Mouse (Mus musculus) MEL (cell line): ENCODE results near the gene Mycn. TPM values are rescaled to one million over a fixed set of nuclear protein-coding genes. Genes with fewer than 3 reads are reported as not detected.

Source experiments
- DNase-seq: peaks from one replicate; pipeline ENCODE4 v3.0.0; 2011; ENCODE audit warnings: low read depth, low spot score
- H3K27ac ChIP-seq: 2 replicates; pipeline ENCODE4 v1.5.1; 2012; ENCODE audit warnings: low read depth, mild to moderate bottlenecking, control low read depth, low read length, moderate library complexity; ENCODE audit not compliant: control insufficient read depth
- H3K27me3 ChIP-seq, 2 experiments: fragments of 150-350 bp in 1 of 2; sonication (generic) in 1 of 2; 2 replicates each; pipeline ENCODE4 v1.6.1; 2012; ENCODE audit warnings: low read length in 2 of 2, mild to moderate bottlenecking in 2 of 2, improper control_type of control experiment in 1 of 2, moderate library complexity in 1 of 2; ENCODE audit not compliant: insufficient read depth in 2 of 2, control insufficient read depth in 1 of 2
- H3K36me3 ChIP-seq, 2 experiments: 2 replicates each; pipeline ENCODE4 v1.6.1; 2012 to 2014; ENCODE audit warnings: low read length in 2 of 2, improper control_type of control experiment in 1 of 2, inconsistent platforms in 1 of 2, mild to moderate bottlenecking in 1 of 2; ENCODE audit not compliant: insufficient read depth in 2 of 2, control insufficient read depth in 1 of 2
- H3K4me1 ChIP-seq, 2 experiments: fragments of 150-350 bp in 1 of 2; sonication (generic) in 1 of 2; 2 replicates each; pipeline ENCODE4 v1.6.1; 2012; ENCODE audit warnings: low read length in 2 of 2, improper control_type of control experiment in 1 of 2, mild to moderate bottlenecking in 1 of 2; ENCODE audit not compliant: insufficient read depth in 2 of 2, control insufficient read depth in 1 of 2
- H3K4me3 ChIP-seq, 2 experiments: fragments of 150-350 bp in 1 of 2; sonication (generic) in 1 of 2; 2 replicates each; pipeline ENCODE4 v1.5.1; 2012; ENCODE audit warnings: low read depth in 2 of 2, low read length in 2 of 2, mild to moderate bottlenecking in 2 of 2, moderate library complexity in 2 of 2, control low read depth in 1 of 2, improper control_type of control experiment in 1 of 2; ENCODE audit not compliant: control insufficient read depth in 1 of 2, insufficient read depth in 1 of 2
- H3K79me2 ChIP-seq: 2 replicates; pipeline ENCODE4 v1.6.1; 2012; ENCODE audit warnings: mild to moderate bottlenecking, low read length, moderate library complexity; ENCODE audit not compliant: control insufficient read depth, poor library complexity, insufficient read depth
- H3K9ac ChIP-seq: 2 replicates; pipeline ENCODE4 v1.6.1; 2012; ENCODE audit warnings: low read depth, mild to moderate bottlenecking, control low read depth, low read length, moderate library complexity; ENCODE audit not compliant: control insufficient read depth, poor library complexity, severe bottlenecking
- H3K9me3 ChIP-seq: fragments of 150-350 bp; sonication (generic); replicated peaks from 2 replicates; pipeline ENCODE4 v1.6.1; 2012; ENCODE audit warnings: mild to moderate bottlenecking, low read length, improper control_type of control experiment, moderate library complexity; ENCODE audit not compliant: insufficient read depth
- BHLHE40 ChIP-seq: IDR thresholded peaks from 2 replicates; pipeline ENCODE4 v1.6.1; 2012; ENCODE audit warnings: low read depth, mild to moderate bottlenecking, inconsistent platforms, low read length, improper control_type of control experiment, borderline replicate concordance
- ELF1 ChIP-seq: IDR thresholded peaks from 2 replicates; pipeline ENCODE4 v1.6.1; 2014; ENCODE audit warnings: low read depth, mild to moderate bottlenecking, inconsistent platforms, low read length, improper control_type of control experiment, moderate library complexity
- GATA1 ChIP-seq: IDR thresholded peaks from 2 replicates; pipeline ENCODE4 v1.6.1; 2011; ENCODE audit warnings: low read depth, low read length, improper control_type of control experiment
- MAX ChIP-seq: IDR thresholded peaks from 2 replicates; pipeline ENCODE4 v1.6.1; 2011; ENCODE audit warnings: low read length, improper control_type of control experiment
- MAZ ChIP-seq: IDR thresholded peaks from 2 replicates; pipeline ENCODE4 v1.6.1; 2012; ENCODE audit warnings: low read depth, mild to moderate bottlenecking, inconsistent platforms, low read length, improper control_type of control experiment
- MEF2A ChIP-seq: IDR thresholded peaks from 2 replicates; pipeline ENCODE4 v1.6.1; 2014; ENCODE audit warnings: low read depth, mild to moderate bottlenecking, inconsistent platforms, low read length, improper control_type of control experiment; ENCODE audit not compliant: poor library complexity, insufficient replicate concordance, severe bottlenecking; ENCODE audit errors: extremely low read depth
- MYB ChIP-seq: IDR thresholded peaks from 2 replicates; pipeline ENCODE4 v1.6.1; 2011; ENCODE audit warnings: mild to moderate bottlenecking, low read depth, low read length, improper control_type of control experiment
- POLR2AphosphoS2 ChIP-seq: IDR thresholded peaks from 2 replicates; pipeline ENCODE4 v1.6.1; 2011; ENCODE audit warnings: low read length, improper control_type of control experiment
- RAD21 ChIP-seq: IDR thresholded peaks from 2 replicates; pipeline ENCODE4 v1.6.1; 2011; ENCODE audit warnings: mild to moderate bottlenecking, low read depth, low read length, improper control_type of control experiment
- SIN3A ChIP-seq: IDR thresholded peaks from 2 replicates; pipeline ENCODE4 v1.6.1; 2012; ENCODE audit warnings: low read length, improper control_type of control experiment, inconsistent platforms
- USF1 ChIP-seq: IDR thresholded peaks from 2 replicates; pipeline ENCODE4 v1.6.1; 2014; ENCODE audit warnings: low read depth, mild to moderate bottlenecking, inconsistent platforms, low read length, improper control_type of control experiment, moderate library complexity
- ZC3H11A ChIP-seq: IDR thresholded peaks from 2 replicates; pipeline ENCODE4 v1.6.1; 2012; ENCODE audit warnings: low read depth, mild to moderate bottlenecking, inconsistent platforms, low read length, improper control_type of control experiment
- ZMIZ1 ChIP-seq: IDR thresholded peaks from 2 replicates; pipeline ENCODE4 v1.6.1; 2012; ENCODE audit warnings: low read depth, mild to moderate bottlenecking, inconsistent platforms, low read length, improper control_type of control experiment, moderate library complexity
- polyA plus RNA-seq, 2 experiments: library from polyadenylated mRNA; stranded (reverse) in 1 of 2; unstranded in 1 of 2; fragments of >175 nt in 1 of 2; fragments of >200 nt in 1 of 2; gene quantifications; 2 replicates each; pipeline versions ENCODE4 v1.2.1 to v1.2.4; 2012; ENCODE audit warnings: low replicate concordance in 2 of 2, low read depth in 1 of 2; ENCODE audit not compliant: insufficient read length in 2 of 2, insufficient read depth in 1 of 2, missing spikeins in 1 of 2
- total RNA-seq: library from RNA; depleted of rRNA; stranded (reverse); fragments of 300-350 nt; gene quantifications from 2 replicates; pipeline ENCODE4 v1.2.3, GENCODE M21; 2012

Mycn gene
- total and polyA plus RNA-seq, 3 experiments = not detected

GRCm38 (mm10) chr12:12920166-12921157 lies 21.3 kb downstream of the Mycn start:
- Histone ChIP-seq H3K36me3 (no peaks in the 10 kb centered on the region), H3K4me1 (no peaks in the 10 kb centered on the region), H3K27ac (no peak overlapping the region), H3K79me2 (no peaks in the 10 kb centered on the region), H3K27me3 (no peaks in the 10 kb centered on the region), H3K9me3 (no peaks in the 10 kb centered on the region), H3K4me3 (no peak overlapping the region), H3K9ac (no peak overlapping the region)
- no peak for TF ChIP-seq USF1
- TF ChIP-seq MAX = no peak
- TF ChIP-seq RAD21 = no peak
- TF ChIP-seq MAZ = no peak
- no peak for DNase-seq

DNA sequence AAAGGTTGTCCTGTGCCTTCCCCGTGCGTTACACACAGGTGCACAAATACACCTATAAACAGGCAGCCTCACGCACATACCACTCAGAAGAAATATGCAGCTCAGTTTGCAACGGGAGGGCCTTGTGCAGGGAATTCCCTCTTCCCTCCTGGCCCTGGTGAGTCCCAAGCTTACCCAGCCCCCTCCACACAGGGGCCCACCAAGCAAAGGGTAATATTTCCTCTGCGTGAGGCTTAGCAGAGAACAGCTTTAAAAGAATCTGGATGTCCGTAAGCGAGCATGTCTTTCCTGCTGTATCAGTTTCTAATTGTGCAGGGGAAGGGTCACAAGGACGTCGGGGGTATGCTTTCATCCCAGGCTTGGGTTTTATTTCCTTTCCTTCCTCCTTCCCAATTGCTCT lies 25.4 kb downstream of the Mycn start:
- Histone ChIP-seq H3K27ac (no peak overlapping the region), H3K4me3 (no peak overlapping the region), H3K79me2 (no peaks in the 10 kb centered on the region), H3K27me3 (no peaks in the 10 kb centered on the region), H3K9me3 (no peaks in the 10 kb centered on the region), H3K36me3 (no peaks in the 10 kb centered on the region), H3K4me1 (no peaks in the 10 kb centered on the region), H3K9ac (no peak overlapping the region)
- no peak for DNase-seq
- TF ChIP-seq SIN3A (no peak), POLR2AphosphoS2 (no peak), ZC3H11A (no peak), USF1 (no peak), MAZ (no peak), MYB (no peak)

DNA sequence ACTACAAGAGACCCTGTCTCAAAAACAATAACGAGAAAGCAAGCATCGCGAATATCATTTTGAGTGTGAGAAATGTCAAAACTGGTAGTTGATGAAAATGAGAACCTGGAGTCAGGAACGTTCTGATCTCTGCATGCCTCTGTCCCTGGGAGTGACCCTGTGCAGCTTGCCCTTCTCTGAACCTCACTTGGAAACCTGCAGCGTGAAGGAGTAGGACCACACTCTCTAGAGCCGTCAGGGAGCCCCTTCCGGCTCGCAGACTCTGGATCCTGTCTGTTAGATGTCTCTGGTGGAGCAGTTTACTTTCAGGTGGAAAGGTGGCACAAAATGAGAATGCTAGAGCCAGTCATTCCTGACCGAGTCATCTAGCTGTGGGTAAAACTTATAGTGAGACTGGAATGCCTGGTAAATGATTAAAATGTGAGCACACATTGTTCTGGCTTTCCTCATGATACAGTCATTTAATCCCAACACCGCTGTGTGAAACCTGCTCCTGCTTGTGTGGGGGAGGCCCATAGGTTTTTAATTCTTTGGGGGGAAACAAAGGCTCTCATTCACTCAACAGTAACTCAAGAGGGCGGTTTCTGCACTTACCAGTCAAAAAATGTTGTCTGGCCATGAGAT lies 31.2 kb downstream of the Mycn start:
- no peaks in the 10 kb centered on the region for H3K9me3 ChIP-seq
- H3K79me2 ChIP-seq = no peaks in the 10 kb centered on the region
- TF ChIP-seq GATA1 = no peak
- TF ChIP-seq ELF1 = no peak
- TF ChIP-seq MEF2A = no peak
- no peak for TF ChIP-seq ZMIZ1
- no peak for TF ChIP-seq BHLHE40
- DNase-seq = no peak
- no peak overlapping the region for H3K4me3 ChIP-seq
- H3K4me1 ChIP-seq = no peaks in the 10 kb centered on the region
- no peaks in the 10 kb centered on the region for H3K27me3 ChIP-seq
- H3K36me3 ChIP-seq = no peaks in the 10 kb centered on the region
- no peak overlapping the region for H3K27ac ChIP-seq
- H3K9ac ChIP-seq = no peak overlapping the region
